Mouse (Mus musculus): ENCODE data around the gene Armc2.

DNA sequence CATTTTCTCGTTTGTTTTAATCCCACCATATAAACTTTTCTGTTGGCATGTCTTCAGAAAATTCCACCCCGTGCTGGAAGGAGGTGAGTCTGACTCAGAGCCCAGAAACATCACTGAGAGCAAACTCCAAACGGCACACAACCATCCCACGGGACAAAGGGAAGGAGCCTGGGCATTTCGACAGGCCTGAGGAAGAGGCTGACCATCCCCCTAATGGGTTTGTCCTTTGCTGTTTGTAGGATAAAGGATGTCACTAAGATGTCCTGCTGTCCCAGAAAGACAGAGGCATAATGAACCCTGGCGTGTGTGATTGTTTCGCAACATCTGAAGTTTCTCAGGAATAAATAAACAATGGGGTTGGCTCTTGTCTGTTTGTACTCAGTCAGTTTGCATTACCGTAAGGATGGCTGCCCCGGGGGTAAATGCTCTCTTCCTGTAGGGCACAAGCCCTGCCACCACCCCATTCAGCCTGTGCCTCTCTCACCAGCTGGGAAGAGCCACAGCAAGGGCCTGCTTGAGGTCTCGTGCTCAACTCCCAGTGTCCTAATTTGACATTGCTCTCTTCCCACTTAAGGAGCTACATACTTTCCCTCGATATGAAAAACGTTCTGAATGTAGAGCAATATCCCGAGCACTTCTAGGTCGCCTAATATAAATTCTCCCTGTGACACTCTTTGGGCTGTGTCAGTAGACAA is 26.7 kb downstream of the Armc2 start:
- TF ChIP-seq POLR2A (IDR thresholded peaks at IDR 0.05; ENCODE audit: low read depth, low read length): no peak
- TF ChIP-seq CTCF (IDR thresholded peaks at IDR 0.05; ENCODE audit: extremely low read depth, insufficient read depth, insufficient read length, insufficient replicate concordance): no peak
